Mouse (Mus musculus): ENCODE measurements around the gene Rpl39. TPM values are rescaled to one million over a fixed set of nuclear protein-coding genes. Genes with fewer than 3 reads are reported as not detected.

Gene Rpl39
- polyA plus RNA-seq, 1 experiment, result 62.8 TPM

DNA sequence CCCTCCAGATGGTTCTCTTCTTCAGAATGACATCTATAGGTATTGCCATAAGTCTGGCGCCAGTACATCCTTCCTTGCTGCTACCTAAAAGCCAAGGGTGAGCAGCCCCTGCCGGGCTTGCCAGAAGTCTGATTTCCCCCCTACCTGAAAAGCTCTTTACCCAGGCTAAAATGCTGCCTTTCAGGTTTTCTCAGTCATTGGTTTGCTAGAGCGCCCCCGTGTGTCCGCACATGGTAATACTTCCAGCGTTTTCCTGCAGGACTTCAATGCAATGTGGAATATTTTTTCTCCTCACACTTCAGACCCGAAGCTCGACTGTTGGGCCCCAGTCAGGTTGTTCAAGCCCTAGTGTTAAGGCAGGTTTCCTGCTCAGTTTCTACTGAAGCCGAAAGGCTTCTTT lies 42.5 kb downstream of the Rpl39 start:
- no peak overlapping the region for H3K27ac ChIP-seq (ENCODE audit: insufficient read depth, low read length)
- no peaks in the 10 kb centered on the region for H3K27me3 ChIP-seq (ENCODE audit: control insufficient read depth, insufficient read depth, low read length)
- H3K4me1 ChIP-seq (ENCODE audit: control insufficient read depth, insufficient read depth, insufficient read length), result no peaks in the 10 kb centered on the region
- WGBS, result 26% methylated on average over 9 of the region's 9 CpGs
- no peaks in the 10 kb centered on the region for H3K36me3 ChIP-seq (ENCODE audit: control insufficient read depth, insufficient read depth, low read length)
- H3K4me3 ChIP-seq (ENCODE audit: extremely low read depth, insufficient read depth, insufficient read length), result no peak overlapping the region
- peak in 1 of 2 experiments; percentile 27 for DNase-seq (ENCODE audit: low read depth in 1 of 2, low spot score in 2 of 2)
- TF ChIP-seq CTCF (IDR thresholded peaks at IDR 0.05; ENCODE audit: extremely low read depth, insufficient read depth, insufficient read length, insufficient replicate concordance) (peak; percentile 34; the same call in 1 of the 2 replicates), POLR2A (IDR thresholded peaks at IDR 0.05; ENCODE audit: low read depth, low read length) (no peak)

Other genes starting within 250 kb of the Rpl39 start
- 19.8 and 21.9 TPM in 2 replicates for gene Ube2a, start 211.5 kb downstream of the Rpl39 start, polyA plus RNA-seq (2012; rRNA removed)
- gene C330007P06Rik, start 211.3 kb downstream of the Rpl39 start, polyA plus RNA-seq (2012; rRNA removed), result 8.4 and 11.0 TPM in 2 replicates
- gene Nkrf, start 182.5 kb downstream of the Rpl39 start, polyA plus RNA-seq (2012; rRNA removed), result 0.46 and 0.53 TPM in 2 replicates
- gene Sept6, start 93.6 kb downstream of the Rpl39 start, polyA plus RNA-seq (2012; rRNA removed), result 45.0 and 55.5 TPM in 2 replicates
- gene Sowahd, start 36.6 kb downstream of the Rpl39 start, polyA plus RNA-seq (2012; rRNA removed), result 0.05 and 0.08 TPM in 2 replicates
- 2.7 TPM in 2 replicates for gene Upf3b, start 24.9 kb upstream of the Rpl39 start, polyA plus RNA-seq (2012; rRNA removed)
- gene Nkap, start 41.4 kb upstream of the Rpl39 start, polyA plus RNA-seq (2012; rRNA removed), result 1.3 and 1.8 TPM in 2 replicates
- not detected in 2 replicates for gene Akap14, start 83.4 kb upstream of the Rpl39 start, polyA plus RNA-seq (2012; rRNA removed)
- 62.4 and 91.4 TPM in 2 replicates for gene Ndufa1, start 105.8 kb upstream of the Rpl39 start, polyA plus RNA-seq (2012; rRNA removed)
- gene Rnf113a1, start 105.8 kb upstream of the Rpl39 start, polyA plus RNA-seq (2012; rRNA removed), result 1.6 and 1.8 TPM in 2 replicates
- not detected in 2 replicates for gene Gm9, start 125.6 kb upstream of the Rpl39 start, polyA plus RNA-seq (2012; rRNA removed)
- not detected in 2 replicates for gene Rhox1, start 136.9 kb upstream of the Rpl39 start, polyA plus RNA-seq (2012; rRNA removed)
- gene Rhox2a, start 159.6 kb upstream of the Rpl39 start, polyA plus RNA-seq (2012; rRNA removed), result not detected in 2 replicates
- not detected in 2 replicates for gene Rhox3a, start 164.5 kb upstream of the Rpl39 start, polyA plus RNA-seq (2012; rRNA removed)
- gene Rhox4a, start 179.9 kb upstream of the Rpl39 start, polyA plus RNA-seq (2012; rRNA removed), result not detected in 2 replicates